Mouse (Mus musculus): ENCODE measurements around the gene Ppm1h.

DNA sequence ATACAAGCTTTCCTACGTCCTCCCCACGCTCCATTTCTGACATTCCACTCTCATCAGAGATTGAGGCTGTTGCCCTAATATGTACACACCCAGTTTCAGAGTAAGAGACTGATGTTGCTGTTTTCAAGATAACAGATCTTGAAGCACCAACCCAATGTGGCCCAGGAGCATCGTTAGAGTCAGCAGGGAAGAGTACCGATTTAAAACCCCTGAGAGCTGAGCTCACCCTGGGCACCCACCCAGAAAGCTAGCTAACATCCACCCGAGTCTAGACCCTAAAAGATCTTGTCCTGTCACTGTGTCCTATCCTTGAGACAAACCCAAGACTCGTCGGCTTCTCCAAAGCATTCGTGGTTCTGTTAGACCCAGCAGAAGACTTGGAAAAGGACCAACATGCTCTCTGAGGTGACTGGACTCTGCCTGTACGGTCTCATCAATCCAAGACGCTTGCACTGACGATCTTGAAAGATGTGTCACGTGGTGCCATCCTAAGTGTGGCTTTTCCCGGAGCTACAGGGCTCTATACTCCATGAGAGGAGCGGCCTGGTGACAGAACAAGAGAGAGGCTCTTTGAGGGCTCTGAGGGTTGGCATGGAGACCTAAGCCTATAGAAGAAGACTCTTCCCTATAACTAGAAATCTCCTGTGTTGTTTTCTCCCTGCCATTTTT, 212.3 kb downstream of the Ppm1h start:
- no peak for TF ChIP-seq JUND (IDR thresholded peaks at IDR 0.05; ENCODE audit: low read depth, low read length)
- no peak for TF ChIP-seq CTCF (IDR thresholded peaks at IDR 0.05 in 2 of 3, conservative IDR thresholded peaks at IDR 0.05 in 1 of 3; ENCODE audit: control insufficient read depth in 1 of 3, insufficient read depth in 1 of 3, low read depth in 2 of 3, low read length in 3 of 3, poor library complexity in 1 of 3, severe bottlenecking in 1 of 3)
- TF ChIP-seq ZNF384 (IDR thresholded peaks at IDR 0.05; ENCODE audit: low read depth, low read length) = no peak
- no peak for TF ChIP-seq KAT2A (conservative IDR thresholded peaks at IDR 0.05; ENCODE audit: low read depth, low read length)
- TF ChIP-seq MAZ (IDR thresholded peaks at IDR 0.05; ENCODE audit: low read depth, low read length) = no peak
- TF ChIP-seq POLR2A (IDR thresholded peaks at IDR 0.05; ENCODE audit: control insufficient read depth in 1 of 2, insufficient read depth in 1 of 2, low read depth in 1 of 2, low read length in 2 of 2, poor library complexity in 1 of 2) = no peak
- no peak for TF ChIP-seq TCF12 (IDR thresholded peaks at IDR 0.05; ENCODE audit: low read depth, low read length)
- TF ChIP-seq USF1 (IDR thresholded peaks at IDR 0.05; ENCODE audit: low read depth, low read length) = no peak
- TF ChIP-seq TAL1 (IDR thresholded peaks at IDR 0.05; ENCODE audit: low read length) = no peak
- TF ChIP-seq ETS1 (IDR thresholded peaks at IDR 0.05; ENCODE audit: low read depth, low read length) = no peak
- no peak for TF ChIP-seq EP300 (IDR thresholded peaks at IDR 0.05; ENCODE audit: low read depth in 1 of 2, low read length in 2 of 2)
- TF ChIP-seq RAD21 (IDR thresholded peaks at IDR 0.05; ENCODE audit: low read depth, low read length) = no peak
- TF ChIP-seq CHD1 (IDR thresholded peaks at IDR 0.05; ENCODE audit: low read depth, low read length) = no peak
